Mouse (Mus musculus) neural tube, embryonic 11.5 days (tissue): ENCODE measurements at regions not wholly inside any gene's neighbourhood (a gene's known extent, or its start where the extent isn't known, plus 50 kb on each side); places are given as distances from the start of the nearest gene placed in this dataset.

ENCODE experiments used
- ATAC-seq: fragments of 200-750 bp; cut with Nextera tagmentation; 2 replicates; pipeline ENCODE4 v1.8.0; 2017; ENCODE audit warnings: moderate number of reproducible peaks, mild to moderate bottlenecking, moderate TSS enrichment, moderate library complexity; ENCODE audit not compliant: insufficient read depth, low FRiP score, low TSS enrichment
- DNase-seq: peaks from one replicate; pipeline ENCODE4 v3.0.0-alpha.2; 2015; ENCODE audit warnings: low spot score
- H3K27ac ChIP-seq: fragments of 300-500 bp; sonication (generic); 2 replicates; pipeline ENCODE4 v1.5.1; 2014; ENCODE audit warnings: low read depth, mild to moderate bottlenecking, low read length
- H3K27me3 ChIP-seq: fragments of 300-500 bp; sonication (generic); 2 replicates; pipeline ENCODE4 v1.6.1; 2014; ENCODE audit warnings: mild to moderate bottlenecking, low read length, mixed read lengths; ENCODE audit not compliant: control insufficient read depth, insufficient read depth
- H3K36me3 ChIP-seq: fragments of 300-500 bp; sonication (generic); 2 replicates; pipeline ENCODE4 v1.6.1; 2014; ENCODE audit warnings: mild to moderate bottlenecking, low read length, moderate library complexity, mixed read lengths; ENCODE audit not compliant: control insufficient read depth, insufficient read depth
- H3K4me1 ChIP-seq: fragments of 300-500 bp; sonication (generic); 2 replicates; pipeline ENCODE4 v1.6.1; 2014; ENCODE audit warnings: low read length, mixed read lengths; ENCODE audit not compliant: control insufficient read depth, insufficient read depth
- H3K4me2 ChIP-seq: fragments of 300-500 bp; sonication (generic); 2 replicates; pipeline ENCODE4 v1.6.1; 2014; ENCODE audit warnings: low read depth, mild to moderate bottlenecking, moderate library complexity
- H3K4me3 ChIP-seq: fragments of 300-500 bp; sonication (generic); 2 replicates; pipeline ENCODE4 v1.5.1; 2014; ENCODE audit warnings: low read depth, low read length
- H3K9ac ChIP-seq: fragments of 300-500 bp; sonication (generic); 2 replicates; pipeline ENCODE4 v1.6.1; 2014; ENCODE audit warnings: mild to moderate bottlenecking, low read length
- H3K9me3 ChIP-seq: fragments of 300-500 bp; sonication (generic); 2 replicates; pipeline ENCODE4 v1.6.1; 2016; ENCODE audit warnings: low read length; ENCODE audit not compliant: control insufficient read depth
- WGBS: fragments of 180-500 bp; shearing (Covaris S2); extraction: QIAGEN DNeasy Blood & Tissue Kit; methylation state at CpG from one replicate; pipeline ENCODE4 v1.1.7; 2014; 5-methylcytosine and 5-hydroxymethylcytosine counted together

GRCm38 (mm10) chr3:21993961-21994360 lies 82.5 kb upstream of the Tbl1xr1 start:
- no peak overlapping the region for H3K4me3 ChIP-seq
- no peaks in the 10 kb centered on the region for H3K27me3 ChIP-seq
- no peak overlapping the region for H3K4me2 ChIP-seq
- H3K4me1 ChIP-seq, result no peaks in the 10 kb centered on the region
- H3K9ac ChIP-seq, result no peak overlapping the region
- H3K27ac ChIP-seq, result no peak overlapping the region
- WGBS, result 90% methylated on average over 2 of the region's 2 CpGs
- no peaks in the 10 kb centered on the region for H3K9me3 ChIP-seq
- ATAC-seq, result no peak
- no peak for DNase-seq
- no peaks in the 10 kb centered on the region for H3K36me3 ChIP-seq

DNA sequence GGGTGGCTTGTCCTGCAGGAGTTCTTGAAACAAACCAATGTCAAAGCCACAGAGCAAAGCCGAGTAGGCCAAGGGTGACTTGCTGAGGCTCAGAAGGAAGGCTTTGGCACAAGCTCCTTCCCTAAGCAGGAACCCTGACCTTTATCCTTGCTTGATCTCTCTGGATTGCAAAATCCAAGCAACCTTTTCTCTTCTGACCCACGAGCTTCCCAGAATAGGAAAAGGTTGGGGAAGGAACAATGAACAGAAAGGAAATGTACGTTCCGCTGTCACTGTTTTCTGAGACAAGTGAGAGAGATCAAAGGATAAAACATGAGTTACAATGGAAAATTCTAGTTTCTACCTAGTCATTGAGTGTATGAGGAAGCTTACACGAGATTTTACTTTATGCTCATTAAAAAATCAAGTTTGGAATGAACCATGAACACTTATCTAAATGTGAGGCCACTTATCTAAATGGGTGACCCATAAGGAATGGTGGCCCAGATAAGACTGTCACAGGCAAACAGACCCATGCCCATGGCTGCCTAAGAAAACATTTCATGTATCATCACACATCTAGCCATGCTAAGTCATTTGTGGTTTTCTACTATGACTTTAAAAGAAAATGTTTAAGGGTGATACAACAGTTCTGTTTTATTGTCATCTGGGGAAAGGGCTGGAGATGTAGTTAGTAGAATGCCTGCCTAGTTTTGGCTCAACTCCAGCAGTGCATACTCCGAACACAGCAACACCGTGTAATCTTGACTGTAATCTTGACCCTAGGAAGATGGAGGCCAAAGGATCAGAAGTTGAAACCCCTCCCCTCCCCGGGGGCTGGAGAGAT lies 80.7 kb upstream of the Tbl1xr1 start:
- Histone ChIP-seq H3K27me3 (no peaks in the 10 kb centered on the region), H3K4me2 (no peak overlapping the region), H3K4me1 (no peaks in the 10 kb centered on the region), H3K27ac (no peak overlapping the region), H3K9ac (no peak overlapping the region), H3K36me3 (no peaks in the 10 kb centered on the region), H3K4me3 (no peak overlapping the region), H3K9me3 (no peaks in the 10 kb centered on the region)
- 80% methylated on average over 8 of the region's 8 CpGs for WGBS
- DNase-seq (no peak), ATAC-seq (no peak)

DNA sequence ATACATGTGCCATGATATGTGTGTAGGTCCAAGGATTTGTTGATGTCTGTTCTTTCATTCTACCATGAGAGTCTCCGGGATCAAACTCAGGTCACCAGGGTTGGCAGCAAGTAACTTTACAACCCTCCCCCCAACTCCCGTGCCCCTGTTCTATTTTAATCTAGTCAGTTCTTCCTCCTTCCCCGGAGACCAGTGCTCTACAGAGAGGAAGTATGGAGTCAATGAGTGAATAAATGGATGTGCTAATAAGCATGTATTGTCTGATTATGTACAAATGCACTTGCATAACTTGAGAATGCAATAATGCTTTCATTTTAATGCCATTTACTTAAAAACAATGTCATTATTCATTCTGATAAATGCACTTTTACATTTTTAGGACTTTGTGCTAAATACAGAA lies 79.1 kb upstream of the Tbl1xr1 start:
- DNase-seq, result no peak
- H3K27me3 ChIP-seq, result no peaks in the 10 kb centered on the region
- no peak for ATAC-seq
- 84% methylated on average over 3 of the region's 3 CpGs for WGBS
- no peak overlapping the region for H3K27ac ChIP-seq
- H3K9ac ChIP-seq, result no peak overlapping the region
- no peaks in the 10 kb centered on the region for H3K4me1 ChIP-seq
- no peaks in the 10 kb centered on the region for H3K36me3 ChIP-seq
- no peaks in the 10 kb centered on the region for H3K9me3 ChIP-seq
- H3K4me3 ChIP-seq, result no peak overlapping the region
- no peak overlapping the region for H3K4me2 ChIP-seq

GRCm38 (mm10) chr3:22005456-22005855 lies 71.0 kb upstream of the Tbl1xr1 start:
- Histone ChIP-seq H3K27me3 (no peaks in the 10 kb centered on the region), H3K4me2 (no peak overlapping the region), H3K4me1 (no peaks in the 10 kb centered on the region), H3K4me3 (no peak overlapping the region), H3K9ac (no peak overlapping the region), H3K9me3 (no peaks in the 10 kb centered on the region), H3K36me3 (no peaks in the 10 kb centered on the region), H3K27ac (no peak overlapping the region)
- DNase-seq, result no peak
- 82% methylated on average over 9 of the region's 9 CpGs for WGBS
- no peak for ATAC-seq

- WGBS, result 100% methylated on average over 1 of the region's 1 CpGs
- DNase-seq (no peak), ATAC-seq (no peak)
- Histone ChIP-seq H3K27ac (no peak overlapping the region), H3K4me3 (no peak overlapping the region), H3K4me1 (no peaks in the 10 kb centered on the region), H3K9ac (no peak overlapping the region), H3K9me3 (no peaks in the 10 kb centered on the region), H3K27me3 (no peaks in the 10 kb centered on the region), H3K4me2 (no peak overlapping the region), H3K36me3 (no peaks in the 10 kb centered on the region)
Observed at GRCm38 (mm10) chr3:22006113-22006512, 70.3 kb upstream of the Tbl1xr1 start.

DNA sequence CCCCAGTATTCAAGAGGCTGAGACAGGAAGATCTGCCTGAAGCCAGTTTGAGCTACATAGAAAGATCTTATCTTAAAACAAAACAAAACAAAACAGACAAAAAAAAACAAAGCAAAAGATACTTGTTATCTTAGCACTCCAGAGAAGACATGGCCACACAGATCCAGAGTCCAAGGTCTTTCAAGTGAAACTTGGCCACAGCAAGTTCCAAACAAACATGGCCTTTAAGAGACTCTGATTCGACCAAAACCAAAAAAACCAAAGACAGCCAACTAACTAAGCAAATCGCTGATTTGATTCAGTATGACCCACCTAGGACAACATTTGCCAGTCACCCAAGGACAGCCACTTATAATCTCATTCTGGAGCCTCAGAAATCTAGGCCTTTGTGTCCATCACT lies 69.8 kb upstream of the Tbl1xr1 start:
- H3K36me3 ChIP-seq, result no peaks in the 10 kb centered on the region
- ATAC-seq (no peak), DNase-seq (no peak)
- H3K9ac ChIP-seq, result no peak overlapping the region
- no peak overlapping the region for H3K4me2 ChIP-seq
- no peaks in the 10 kb centered on the region for H3K4me1 ChIP-seq
- no peaks in the 10 kb centered on the region for H3K27me3 ChIP-seq
- no peaks in the 10 kb centered on the region for H3K9me3 ChIP-seq
- WGBS, result 86% methylated on average over 2 of the region's 2 CpGs
- H3K4me3 ChIP-seq, result no peak overlapping the region
- no peak overlapping the region for H3K27ac ChIP-seq

DNA sequence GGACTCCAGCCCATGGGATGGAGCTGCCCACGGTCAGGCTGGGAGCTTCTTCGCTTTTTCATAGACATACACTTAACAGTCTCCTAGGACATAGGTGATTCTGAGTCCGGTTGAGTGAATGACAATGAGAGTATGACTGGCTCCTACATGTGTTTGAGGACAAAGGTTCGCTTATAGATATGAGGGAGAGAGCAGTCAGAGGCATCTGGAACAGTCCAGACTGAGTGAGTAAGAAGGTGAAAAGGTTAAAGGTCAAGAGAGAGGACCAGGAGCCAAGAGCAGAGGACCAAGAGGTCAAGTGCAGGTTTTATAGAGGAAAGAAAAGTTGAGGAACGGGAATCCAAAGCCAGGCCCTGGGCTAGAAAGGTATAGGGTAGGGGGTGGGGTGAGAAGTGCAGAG lies 68.7 kb upstream of the Tbl1xr1 start:
- 92% methylated on average over 5 of the region's 5 CpGs for WGBS
- H3K4me2 ChIP-seq, result no peak overlapping the region
- DNase-seq (no peak), ATAC-seq (no peak)
- no peaks in the 10 kb centered on the region for H3K27me3 ChIP-seq
- H3K9me3 ChIP-seq, result no peaks in the 10 kb centered on the region
- no peaks in the 10 kb centered on the region for H3K36me3 ChIP-seq
- H3K9ac ChIP-seq, result no peak overlapping the region
- no peak overlapping the region for H3K27ac ChIP-seq
- H3K4me3 ChIP-seq, result no peak overlapping the region
- H3K4me1 ChIP-seq, result no peaks in the 10 kb centered on the region

GRCm38 (mm10) chr3:22008432-22008831 lies 68.0 kb upstream of the Tbl1xr1 start:
- Histone ChIP-seq H3K27ac (no peak overlapping the region), H3K4me3 (no peak overlapping the region), H3K36me3 (no peaks in the 10 kb centered on the region), H3K9ac (no peak overlapping the region), H3K27me3 (no peaks in the 10 kb centered on the region), H3K4me1 (no peaks in the 10 kb centered on the region), H3K9me3 (no peaks in the 10 kb centered on the region), H3K4me2 (no peak overlapping the region)
- no peak for DNase-seq
- 84% methylated on average over 5 of the region's 5 CpGs for WGBS
- ATAC-seq, result no peak

DNA sequence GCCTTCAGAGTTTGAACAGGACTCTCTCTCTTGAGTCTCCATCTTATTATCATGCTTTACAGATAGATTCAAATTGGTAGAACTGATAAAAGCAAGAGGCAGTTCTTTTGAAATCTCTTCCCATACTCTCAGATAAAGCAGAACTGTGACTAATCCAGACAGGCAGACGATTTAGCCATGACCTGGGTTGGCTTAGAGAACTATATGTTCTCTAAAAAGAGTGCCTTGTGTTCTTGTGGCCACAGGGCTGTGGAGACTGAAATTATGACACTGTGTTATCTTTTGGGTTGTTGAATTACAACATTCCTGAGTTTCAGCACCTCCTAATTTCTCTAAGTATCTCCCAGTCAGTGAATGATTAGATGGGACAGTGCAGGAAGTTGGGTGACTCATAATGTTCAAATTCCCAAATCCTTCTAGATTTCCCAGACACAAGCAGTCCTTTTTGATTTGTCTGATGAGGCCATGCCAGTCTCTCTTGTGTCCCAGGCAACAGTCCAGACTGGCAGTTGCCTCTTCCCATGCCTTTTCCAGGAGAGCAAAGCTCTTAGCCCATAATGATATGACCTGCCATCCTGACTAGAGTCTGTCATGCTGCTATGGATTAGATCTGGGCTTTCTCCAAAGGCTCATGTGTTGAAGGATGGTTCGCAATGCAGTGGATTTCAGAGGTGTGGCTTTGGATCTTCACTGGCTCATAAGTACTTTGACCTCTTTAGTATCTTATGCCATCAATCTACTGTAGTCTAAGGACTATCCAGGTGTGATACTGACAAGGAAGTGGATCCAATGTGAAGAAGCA lies 66.4 kb upstream of the Tbl1xr1 start:
- 76% methylated on average over 2 of the region's 2 CpGs for WGBS

More for the DNA sequence above, 66.4 kb upstream of the Tbl1xr1 start:
- Histone ChIP-seq H3K9ac (no peak overlapping the region), H3K4me2 (no peak overlapping the region), H3K27me3 (no peaks in the 10 kb centered on the region), H3K4me3 (no peak overlapping the region), H3K4me1 (no peaks in the 10 kb centered on the region), H3K9me3 (no peaks in the 10 kb centered on the region), H3K36me3 (no peaks in the 10 kb centered on the region), H3K27ac (no peak overlapping the region)
- ATAC-seq (no peak), DNase-seq (no peak)
